Comparison of ENCODE assay signal across 29 mouse cellular contexts in the genomic region with DNA sequence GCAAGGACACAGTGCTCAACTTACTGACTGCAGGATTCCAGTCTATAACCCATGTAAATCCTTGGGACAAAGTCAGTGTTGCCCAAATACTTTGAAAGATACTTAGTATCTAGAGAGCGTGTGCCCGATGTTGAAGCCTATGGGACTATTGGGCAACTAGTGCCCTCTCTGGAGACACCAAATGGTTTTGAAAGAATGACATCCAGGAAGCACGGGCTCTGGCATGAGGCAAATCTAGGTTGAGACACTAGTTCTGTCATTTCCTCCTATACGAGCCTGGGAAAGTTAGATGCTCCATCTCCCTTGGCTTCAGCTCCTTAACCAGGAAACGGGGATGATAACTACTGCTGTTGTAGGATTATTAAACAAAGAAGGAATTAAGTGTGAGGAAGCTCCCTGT.
DNase-seq lines count a peak whose midpoint lies in the region; ATAC-seq lines count a peak whose summit lies in the region.
"Had no signal": no experiment of that assay in that cellular context is flagged by ENCODE, and none has a peak within 500 bp of the region (broad histone marks: within the 10 kb centered on the region; RNA-seq: fewer than 3 reads in every experiment).

No protein-coding gene starts in this region.

- DNase-seq in adrenal gland, postnatal 10 days, result peak; percentile 21
- no peak for DNase-seq in adrenal gland, adult 2 months
- DNase-seq in heart, adult 18-20 months, result no peak
- no peak for DNase-seq in heart, adult 11 months
- no peak for DNase-seq in right cerebral cortex, postnatal 14 days
- no peak for DNase-seq in thymus, postnatal 25 days
- DNase-seq: B cell, adult 2 months; cerebellum, adult 11 months; cerebellum, adult 2 months; cerebellum, adult 9-11 months; cerebellum, postnatal 25 days; forebrain, postnatal 0 days; gastrocnemius, postnatal 10 days; gastrocnemius, postnatal 36 days; heart, adult 2 months; heart, postnatal 10 days; heart, postnatal 36 days; kidney, adult 2 months had no signal

- H3K9ac ChIP-seq in heart, embryonic 12.5 days, result no peak overlapping the region
- H3K9ac ChIP-seq in heart, embryonic 16.5 days (ENCODE audit: low read length), result no peak overlapping the region
- H3K9ac ChIP-seq: embryonic facial prominence, embryonic 12.5 days; embryonic facial prominence, embryonic 15.5 days; forebrain, postnatal 0 days; hindbrain, embryonic 15.5 days had no signal

- H3K36me3 ChIP-seq in heart, embryonic 12.5 days, result peaks cover 12% of the 10 kb centered on the region
- H3K36me3 ChIP-seq in heart, embryonic 16.5 days (ENCODE audit: control insufficient read depth, insufficient read depth), result peaks cover 7% of the 10 kb centered on the region
- H3K36me3 ChIP-seq: G1E; hindbrain, embryonic 15.5 days had no signal

- H3K9me3 ChIP-seq in heart, embryonic 12.5 days (replicated peaks), result peaks cover 6% of the 10 kb centered on the region; the same call in 1 of the 2 replicates
- peaks cover 5% of the 10 kb centered on the region; the same call in 1 of the 2 replicates for H3K9me3 ChIP-seq in heart, embryonic 16.5 days (replicated peaks; ENCODE audit: control insufficient read depth, low read length)
- H3K9me3 ChIP-seq: embryonic facial prominence, embryonic 12.5 days; embryonic facial prominence, embryonic 15.5 days; G1E; hindbrain, embryonic 15.5 days had no signal

- peaks cover 64% of the 10 kb centered on the region for H3K4me1 ChIP-seq in heart, embryonic 12.5 days (replicated peaks)
- H3K4me1 ChIP-seq in heart, embryonic 16.5 days (ENCODE audit: control insufficient read depth, insufficient read depth, low read length), result peaks cover 45% of the 10 kb centered on the region

- no peak for ATAC-seq in heart, embryonic 12.5 days (ENCODE audit: insufficient number of reproducible peaks, low FRiP score)
- no peak for ATAC-seq in heart, embryonic 16.5 days (replicated peaks; ENCODE audit: extremely low read depth, insufficient read depth, low FRiP score)
- ATAC-seq: forebrain, embryonic 14.5 days; forebrain, postnatal 0 days; intestine, postnatal 0 days; Patski had no signal

- H3K4me2 ChIP-seq in heart, embryonic 12.5 days, result no peak overlapping the region
- no peak overlapping the region for H3K4me2 ChIP-seq in heart, embryonic 16.5 days (ENCODE audit: low read depth, low read length)
- H3K4me2 ChIP-seq: embryonic facial prominence, embryonic 12.5 days; embryonic facial prominence, embryonic 15.5 days; heart, embryonic 11.5 days; hindbrain, embryonic 15.5 days had no signal

- no peak overlapping the region for H3K4me3 ChIP-seq in heart, embryonic 12.5 days
- H3K4me3 ChIP-seq in heart, embryonic 16.5 days (ENCODE audit: low read length), result no peak overlapping the region
- H3K4me3 ChIP-seq: embryonic facial prominence, embryonic 12.5 days; embryonic facial prominence, embryonic 15.5 days; heart, adult 2 months; hindbrain, embryonic 15.5 days had no signal

- H3K27me3 ChIP-seq in heart, embryonic 12.5 days (replicated peaks), result no peaks in the 10 kb centered on the region
- H3K27me3 ChIP-seq in heart, embryonic 16.5 days (ENCODE audit: control insufficient read depth, insufficient read depth, low read length), result no peaks in the 10 kb centered on the region
- H3K27me3 ChIP-seq: CH12.LX; embryonic facial prominence, embryonic 12.5 days; embryonic facial prominence, embryonic 15.5 days; hindbrain, embryonic 15.5 days; Patski had no signal

- 72% methylated on average over 5 of the region's 5 CpGs for WGBS in heart, embryonic 12.5 days
- 79% methylated on average over 5 of the region's 5 CpGs for WGBS in heart, embryonic 16.5 days

- H3K27ac ChIP-seq in heart, embryonic 12.5 days (ENCODE audit: poor library complexity, severe bottlenecking), result peak overlapping the region; percentile 22
- H3K27ac ChIP-seq in heart, embryonic 16.5 days (ENCODE audit: low read length), result peak overlapping the region; percentile 46
- H3K27ac ChIP-seq: embryonic facial prominence, embryonic 12.5 days; embryonic facial prominence, embryonic 15.5 days; heart, adult 2 months; hindbrain, embryonic 15.5 days had no signal
